Mouse (Mus musculus): ENCODE measurements around the gene Mcf2l. TPM values are rescaled to one million over a fixed set of nuclear protein-coding genes. Genes with fewer than 3 reads are reported as not detected.

The Mcf2l gene
- polyA plus RNA-seq, 1 experiment: 245 TPM

GRCm38 (mm10) chr8:12984601-12985243 is 111.1 kb downstream of the Mcf2l start:
- Histone ChIP-seq H3K4me1 (ENCODE audit: control insufficient read depth, insufficient read depth, low read length) (peaks cover 37% of the 10 kb centered on the region), H3K27ac (ENCODE audit: insufficient read depth, low read depth, low read length) (peak overlapping the region; percentile 96), H3K4me3 (ENCODE audit: insufficient read depth, low read depth, low read length) (peak overlapping the region; percentile 55)
- TF ChIP-seq POLR2A (IDR thresholded peaks at IDR 0.05; ENCODE audit: insufficient read depth, low read depth, low read length): no peak
- no peak for TF ChIP-seq CTCF (IDR thresholded peaks at IDR 0.05; ENCODE audit: insufficient read depth, low read depth, low read length)
- 40% methylated on average over 17 of the region's 17 CpGs for WGBS

- 36% methylated on average over 13 of the region's 13 CpGs for WGBS
- TF ChIP-seq POLR2A (IDR thresholded peaks at IDR 0.05; ENCODE audit: insufficient read depth, low read depth, low read length) (no peak), CTCF (IDR thresholded peaks at IDR 0.05; ENCODE audit: insufficient read depth, low read depth, low read length) (no peak)
- peak overlapping the region; percentile 96 for H3K27ac ChIP-seq (ENCODE audit: insufficient read depth, low read depth, low read length)
Measured at GRCm38 (mm10) chr8:12985259-12985658, 111.7 kb downstream of the Mcf2l start.

GRCm38 (mm10) chr8:12987571-12987970 is 114.0 kb downstream of the Mcf2l start:
- H3K4me1 ChIP-seq (ENCODE audit: control insufficient read depth, insufficient read depth, low read length): peaks cover 45% of the 10 kb centered on the region
- WGBS: 26% methylated on average over 8 of the region's 8 CpGs
- peak overlapping the region; percentile 37 for H3K4me3 ChIP-seq (ENCODE audit: insufficient read depth, low read depth, low read length)
- peak overlapping the region; percentile 96 for H3K27ac ChIP-seq (ENCODE audit: insufficient read depth, low read depth, low read length)
- no peak for TF ChIP-seq POLR2A (IDR thresholded peaks at IDR 0.05; ENCODE audit: insufficient read depth, low read depth, low read length)

More at GRCm38 (mm10) chr8:12985259-12985658, 111.7 kb downstream of the Mcf2l start:
- Histone ChIP-seq H3K4me1 (ENCODE audit: control insufficient read depth, insufficient read depth, low read length) (peaks cover 37% of the 10 kb centered on the region), H3K4me3 (ENCODE audit: insufficient read depth, low read depth, low read length) (peak overlapping the region; percentile 55)

GRCm38 (mm10) chr8:12988722-12989430 is 115.3 kb downstream of the Mcf2l start:
- Histone ChIP-seq H3K27ac (ENCODE audit: insufficient read depth, low read depth, low read length) (peak overlapping the region; percentile 96), H3K4me1 (ENCODE audit: control insufficient read depth, insufficient read depth, low read length) (peaks cover 43% of the 10 kb centered on the region), H3K4me3 (ENCODE audit: insufficient read depth, low read depth, low read length) (peak overlapping the region; percentile 10; the same call in 1 of the 2 replicates)
- TF ChIP-seq POLR2A (IDR thresholded peaks at IDR 0.05; ENCODE audit: insufficient read depth, low read depth, low read length): no peak
- no peak for TF ChIP-seq CTCF (IDR thresholded peaks at IDR 0.05; ENCODE audit: insufficient read depth, low read depth, low read length)
- WGBS: 54% methylated on average over 13 of the region's 13 CpGs

GRCm38 (mm10) chr8:12991411-12991810 is 117.8 kb downstream of the Mcf2l start:
- H3K4me1 ChIP-seq (ENCODE audit: control insufficient read depth, insufficient read depth, low read length): peaks cover 48% of the 10 kb centered on the region
- H3K27ac ChIP-seq (ENCODE audit: insufficient read depth, low read depth, low read length): no peak overlapping the region
- H3K4me3 ChIP-seq (ENCODE audit: insufficient read depth, low read depth, low read length): no peak overlapping the region
- WGBS: 67% methylated on average over 10 of the region's 10 CpGs
- TF ChIP-seq CTCF (IDR thresholded peaks at IDR 0.05; ENCODE audit: insufficient read depth, low read depth, low read length): no peak
- TF ChIP-seq POLR2A (IDR thresholded peaks at IDR 0.05; ENCODE audit: insufficient read depth, low read depth, low read length): no peak

- TF ChIP-seq CTCF (IDR thresholded peaks at IDR 0.05; ENCODE audit: insufficient read depth, low read depth, low read length) (no peak), POLR2A (IDR thresholded peaks at IDR 0.05; ENCODE audit: insufficient read depth, low read depth, low read length) (no peak)
- Histone ChIP-seq H3K4me3 (ENCODE audit: insufficient read depth, low read depth, low read length) (no peak overlapping the region), H3K4me1 (ENCODE audit: control insufficient read depth, insufficient read depth, low read length) (peaks cover 34% of the 10 kb centered on the region), H3K27ac (ENCODE audit: insufficient read depth, low read depth, low read length) (no peak overlapping the region)
- 90% methylated on average over 5 of the region's 5 CpGs for whole genome bisulfite sequencing
Measured at GRCm38 (mm10) chr8:12994468-12994867, 120.9 kb downstream of the Mcf2l start.

GRCm38 (mm10) chr8:12995481-12995880 is 121.9 kb downstream of the Mcf2l start:
- H3K4me1 ChIP-seq (ENCODE audit: control insufficient read depth, insufficient read depth, low read length): peaks cover 34% of the 10 kb centered on the region
- H3K4me3 ChIP-seq (ENCODE audit: insufficient read depth, low read depth, low read length): no peak overlapping the region
- TF ChIP-seq CTCF (IDR thresholded peaks at IDR 0.05; ENCODE audit: insufficient read depth, low read depth, low read length) (no peak), POLR2A (IDR thresholded peaks at IDR 0.05; ENCODE audit: insufficient read depth, low read depth, low read length) (no peak)
- no peak overlapping the region for H3K27ac ChIP-seq (ENCODE audit: insufficient read depth, low read depth, low read length)
- WGBS: 10% methylated on average over 5 of the region's 5 CpGs

- 79% methylated on average over 8 of the region's 8 CpGs for WGBS
Measured at GRCm38 (mm10) chr8:12996831-12997275, 123.2 kb downstream of the Mcf2l start.

GRCm38 (mm10) chr8:12998331-12998730 is 124.7 kb downstream of the Mcf2l start:
- no peak overlapping the region for H3K27ac ChIP-seq (ENCODE audit: insufficient read depth, low read depth, low read length)
- WGBS: 83% methylated on average over 8 of the region's 8 CpGs
- H3K4me3 ChIP-seq (ENCODE audit: insufficient read depth, low read depth, low read length): no peak overlapping the region
- peaks cover 17% of the 10 kb centered on the region for H3K4me1 ChIP-seq (ENCODE audit: control insufficient read depth, insufficient read depth, low read length)
- no peak for TF ChIP-seq CTCF (IDR thresholded peaks at IDR 0.05; ENCODE audit: insufficient read depth, low read depth, low read length)
- no peak for TF ChIP-seq POLR2A (IDR thresholded peaks at IDR 0.05; ENCODE audit: insufficient read depth, low read depth, low read length)

More at GRCm38 (mm10) chr8:12996831-12997275, 123.2 kb downstream of the Mcf2l start:
- Histone ChIP-seq H3K4me1 (ENCODE audit: control insufficient read depth, insufficient read depth, low read length) (peaks cover 26% of the 10 kb centered on the region), H3K27ac (ENCODE audit: insufficient read depth, low read depth, low read length) (no peak overlapping the region), H3K4me3 (ENCODE audit: insufficient read depth, low read depth, low read length) (no peak overlapping the region)
- TF ChIP-seq POLR2A (IDR thresholded peaks at IDR 0.05; ENCODE audit: insufficient read depth, low read depth, low read length) (no peak), CTCF (IDR thresholded peaks at IDR 0.05; ENCODE audit: insufficient read depth, low read depth, low read length) (no peak)
